Mouse (Mus musculus) megakaryocyte, embryonic 14.5 days (primary cell): Measurements from ENCODE around the gene Abl1.

Experiments used
- FLI1 ChIP-seq: IDR thresholded peaks from 2 replicates; pipeline ENCODE4 v1.6.1; 2012; ENCODE audit warnings: low read length, inconsistent platforms, mixed read lengths
- GATA1 ChIP-seq: IDR thresholded peaks from 3 replicates; pipeline ENCODE4 v1.6.1; 2012; ENCODE audit warnings: mixed read lengths, low read length, inconsistent platforms, borderline replicate concordance

- TF ChIP-seq GATA1 (no peak), FLI1 (no peak)
Measured at GRCm38 (mm10) chr2:31706531-31706930, 18.4 kb downstream of the Abl1 start.
